Mouse (Mus musculus): ENCODE measurements around the gene Ube2g2. TPM values are rescaled to one million over a fixed set of nuclear protein-coding genes. Genes with fewer than 3 reads are reported as not detected.

The Ube2g2 gene
- polyA plus RNA-seq, 1 experiment from 2014 or later = 51.4 TPM

DNA sequence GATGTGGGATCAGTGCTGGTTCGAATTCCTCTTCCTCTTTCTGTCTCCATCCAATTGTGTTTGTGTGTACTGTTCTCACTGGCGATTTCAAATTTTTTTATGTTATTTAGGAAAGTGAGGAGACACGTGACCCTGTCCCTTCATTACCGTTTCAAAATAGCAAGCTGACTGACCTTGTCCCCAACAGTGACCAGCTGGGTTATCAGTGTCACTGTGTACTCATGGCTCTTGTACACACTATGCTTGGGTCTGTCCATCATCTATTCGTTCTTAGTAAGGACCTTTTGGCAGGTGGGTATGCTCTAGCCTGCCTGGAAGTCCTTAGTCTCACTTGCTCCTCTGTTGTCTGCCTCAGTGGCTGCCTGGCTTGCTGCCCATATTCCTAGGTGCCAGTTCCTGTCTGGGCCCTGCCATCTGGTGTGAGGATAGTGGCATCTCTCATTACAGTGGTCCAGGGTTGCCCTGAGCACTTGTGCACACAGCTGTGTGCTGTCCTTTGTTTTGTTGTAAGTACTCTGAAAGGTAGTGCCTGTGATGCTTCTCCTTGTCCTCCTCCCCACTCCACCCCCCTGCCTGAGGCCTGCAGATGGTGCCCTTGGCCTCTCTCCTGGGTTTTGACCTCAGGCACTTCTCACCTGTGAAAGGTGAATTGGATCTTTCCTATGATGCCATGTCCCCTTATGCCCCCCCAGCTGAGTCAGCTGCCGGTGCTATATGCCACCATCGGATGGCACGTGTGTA lies 11.7 kb upstream of the Ube2g2 start:
- no peak overlapping the region for H3K27ac ChIP-seq
- H3K9me3 ChIP-seq (replicated peaks; ENCODE audit: low read length) = no peaks in the 10 kb centered on the region
- peaks cover 10% of the 10 kb centered on the region; the same call in 1 of the 2 replicates for H3K4me1 ChIP-seq (replicated peaks; ENCODE audit: insufficient read depth, low read length)
- 91% methylated on average over 8 of the region's 8 CpGs for WGBS
- H3K9ac ChIP-seq (ENCODE audit: low read depth, low read length) = no peak overlapping the region
- no peak for DNase-seq (ENCODE audit: low spot score)
- H3K27me3 ChIP-seq (ENCODE audit: insufficient read depth, low read length) = no peaks in the 10 kb centered on the region
- no peak for ATAC-seq (replicated peaks; ENCODE audit: low FRiP score, low read depth)
- no peak for TF ChIP-seq CTCF (IDR thresholded peaks at IDR 0.05; ENCODE audit: low read depth)
- H3K4me3 ChIP-seq (replicated peaks; ENCODE audit: low read depth, low read length) = no peak overlapping the region
- no peak overlapping the region for H3K4me2 ChIP-seq (ENCODE audit: low read length)
- peaks cover 28% of the 10 kb centered on the region; the same call in 1 of the 2 replicates for H3K36me3 ChIP-seq (ENCODE audit: insufficient read depth, low read length)

DNA sequence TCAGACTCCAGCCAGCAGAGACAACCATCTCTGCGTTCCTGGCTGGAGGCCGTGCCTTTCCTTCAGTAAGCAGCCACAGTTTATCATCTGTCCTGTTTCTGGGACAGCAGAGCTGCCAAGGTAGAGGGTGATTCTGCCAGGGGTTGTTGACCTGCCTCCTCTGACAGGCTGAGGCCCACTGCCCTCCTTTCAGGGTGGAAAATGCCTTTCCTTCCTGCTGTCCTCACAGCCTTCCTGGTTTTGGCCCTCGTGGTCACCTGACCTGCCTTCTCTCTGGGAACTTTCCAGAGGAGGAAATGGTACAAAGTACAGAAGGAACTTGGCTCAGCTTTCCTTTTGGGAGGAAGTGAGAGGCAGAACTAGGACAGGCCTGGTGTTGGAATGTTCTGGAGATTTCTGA lies 8.7 kb upstream of the Ube2g2 start:
- Histone ChIP-seq H3K4me3 (replicated peaks; ENCODE audit: low read depth, low read length) (no peak overlapping the region), H3K9ac (ENCODE audit: low read depth, low read length) (no peak overlapping the region), H3K9me3 (replicated peaks; ENCODE audit: low read length) (no peaks in the 10 kb centered on the region), H3K4me2 (ENCODE audit: low read length) (no peak overlapping the region), H3K27ac (peak overlapping the region; percentile 71), H3K4me1 (replicated peaks; ENCODE audit: insufficient read depth, low read length) (no peaks in the 10 kb centered on the region), H3K36me3 (ENCODE audit: insufficient read depth, low read length) (peaks cover 52% of the 10 kb centered on the region), H3K27me3 (ENCODE audit: insufficient read depth, low read length) (no peaks in the 10 kb centered on the region)
- DNase-seq (ENCODE audit: low spot score) (peak; percentile 79), ATAC-seq (replicated peaks; ENCODE audit: low FRiP score, low read depth) (peak; percentile 49; the same call in 1 of the 2 replicates)
- no peak for TF ChIP-seq CTCF (IDR thresholded peaks at IDR 0.05; ENCODE audit: low read depth)
- 66% methylated on average over 3 of the region's 3 CpGs for WGBS

DNA sequence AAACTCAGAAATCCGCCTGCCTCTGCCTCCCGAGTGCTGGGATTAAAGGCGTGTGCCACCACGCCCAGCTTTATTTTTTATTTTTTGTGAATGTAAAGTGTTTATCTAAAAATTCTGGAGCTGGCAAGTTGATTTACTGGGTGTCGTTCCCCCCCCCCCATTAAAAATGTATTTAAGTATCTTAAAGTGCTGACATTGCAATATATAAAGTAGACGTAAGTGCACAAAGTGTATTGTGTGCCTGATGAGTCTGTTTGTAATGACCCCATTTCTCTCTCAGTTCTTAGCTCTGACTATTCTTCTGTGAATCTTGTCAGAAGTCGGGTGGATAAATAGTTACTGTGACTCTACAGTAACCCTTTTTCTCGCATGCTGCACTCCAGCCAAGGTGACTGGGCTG lies 6.4 kb upstream of the Ube2g2 start:
- no peak for DNase-seq (ENCODE audit: low spot score)
- no peak for ATAC-seq (replicated peaks; ENCODE audit: low FRiP score, low read depth)
- WGBS = 92% methylated on average over 8 of the region's 8 CpGs
- H3K4me2 ChIP-seq (ENCODE audit: low read length) = no peak overlapping the region
- TF ChIP-seq CTCF (IDR thresholded peaks at IDR 0.05; ENCODE audit: low read depth) = no peak
- H3K36me3 ChIP-seq (ENCODE audit: insufficient read depth, low read length) = peaks cover 45% of the 10 kb centered on the region
- no peak overlapping the region for H3K9ac ChIP-seq (ENCODE audit: low read depth, low read length)
- H3K27ac ChIP-seq = no peak overlapping the region
- H3K27me3 ChIP-seq (ENCODE audit: insufficient read depth, low read length) = no peaks in the 10 kb centered on the region
- H3K9me3 ChIP-seq (replicated peaks; ENCODE audit: low read length) = no peaks in the 10 kb centered on the region
- H3K4me3 ChIP-seq (replicated peaks; ENCODE audit: low read depth, low read length) = no peak overlapping the region
- H3K4me1 ChIP-seq (replicated peaks; ENCODE audit: insufficient read depth, low read length) = no peaks in the 10 kb centered on the region

DNA sequence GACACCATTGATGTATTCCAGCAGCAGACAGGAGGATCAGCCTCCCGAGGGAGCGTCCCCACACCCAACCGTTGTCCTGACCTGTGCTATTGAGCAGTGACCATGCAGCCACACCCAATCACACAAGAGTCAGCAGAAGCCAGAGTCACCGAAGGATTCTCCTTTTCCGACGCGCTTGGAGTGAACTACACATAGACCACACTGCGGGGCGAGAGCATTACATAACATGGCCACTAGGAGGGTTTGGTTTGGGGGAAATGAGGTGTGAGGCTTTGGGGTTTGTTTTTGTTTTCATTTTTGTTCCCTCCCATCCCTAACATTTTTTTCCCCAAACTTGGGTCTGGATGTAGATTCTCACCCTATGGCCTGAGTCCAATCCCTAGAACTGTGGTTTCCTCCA lies 5.9 kb upstream of the Ube2g2 start:
- no peak for DNase-seq (ENCODE audit: low spot score)
- Histone ChIP-seq H3K27ac (no peak overlapping the region), H3K27me3 (ENCODE audit: insufficient read depth, low read length) (no peaks in the 10 kb centered on the region), H3K4me1 (replicated peaks; ENCODE audit: insufficient read depth, low read length) (no peaks in the 10 kb centered on the region), H3K4me2 (ENCODE audit: low read length) (no peak overlapping the region), H3K9ac (ENCODE audit: low read depth, low read length) (no peak overlapping the region), H3K9me3 (replicated peaks; ENCODE audit: low read length) (no peaks in the 10 kb centered on the region), H3K4me3 (replicated peaks; ENCODE audit: low read depth, low read length) (no peak overlapping the region), H3K36me3 (ENCODE audit: insufficient read depth, low read length) (peaks cover 40% of the 10 kb centered on the region)
- no peak for ATAC-seq (replicated peaks; ENCODE audit: low FRiP score, low read depth)
- 94% methylated on average over 9 of the region's 9 CpGs for WGBS
- peak; percentile 22; the same call in 1 of the 2 replicates for TF ChIP-seq CTCF (IDR thresholded peaks at IDR 0.05; ENCODE audit: low read depth)

DNA sequence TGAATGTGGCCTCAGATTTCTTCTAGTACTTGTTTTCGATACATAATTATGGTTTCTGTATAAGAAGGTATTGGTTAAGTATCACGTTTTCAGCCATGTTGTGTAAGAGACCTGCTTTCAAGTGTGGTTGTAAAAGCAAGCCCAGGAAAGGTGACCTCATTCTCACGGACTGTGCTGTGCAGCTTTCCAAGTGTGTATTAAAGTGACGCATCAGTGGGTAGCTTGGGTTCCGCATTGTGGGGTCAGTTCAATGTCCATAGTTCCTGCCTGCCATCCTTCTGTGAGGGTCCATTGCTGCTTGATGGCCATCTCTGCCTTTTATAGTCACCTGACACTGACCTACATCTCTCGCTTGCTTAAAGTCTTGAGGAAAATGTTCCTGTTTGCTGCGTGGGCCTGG lies 5.1 kb upstream of the Ube2g2 start:
- DNase-seq (ENCODE audit: low spot score) (no peak), ATAC-seq (replicated peaks; ENCODE audit: low FRiP score, low read depth) (peak; percentile 45; the same call in 1 of the 2 replicates)
- Histone ChIP-seq H3K9ac (ENCODE audit: low read depth, low read length) (no peak overlapping the region), H3K9me3 (replicated peaks; ENCODE audit: low read length) (no peaks in the 10 kb centered on the region), H3K27ac (no peak overlapping the region), H3K36me3 (ENCODE audit: insufficient read depth, low read length) (peaks cover 36% of the 10 kb centered on the region), H3K4me1 (replicated peaks; ENCODE audit: insufficient read depth, low read length) (no peaks in the 10 kb centered on the region), H3K27me3 (ENCODE audit: insufficient read depth, low read length) (no peaks in the 10 kb centered on the region), H3K4me2 (ENCODE audit: low read length) (no peak overlapping the region), H3K4me3 (replicated peaks; ENCODE audit: low read depth, low read length) (no peak overlapping the region)
- TF ChIP-seq CTCF (IDR thresholded peaks at IDR 0.05; ENCODE audit: low read depth) = no peak
- WGBS = 89% methylated on average over 7 of the region's 7 CpGs

DNA sequence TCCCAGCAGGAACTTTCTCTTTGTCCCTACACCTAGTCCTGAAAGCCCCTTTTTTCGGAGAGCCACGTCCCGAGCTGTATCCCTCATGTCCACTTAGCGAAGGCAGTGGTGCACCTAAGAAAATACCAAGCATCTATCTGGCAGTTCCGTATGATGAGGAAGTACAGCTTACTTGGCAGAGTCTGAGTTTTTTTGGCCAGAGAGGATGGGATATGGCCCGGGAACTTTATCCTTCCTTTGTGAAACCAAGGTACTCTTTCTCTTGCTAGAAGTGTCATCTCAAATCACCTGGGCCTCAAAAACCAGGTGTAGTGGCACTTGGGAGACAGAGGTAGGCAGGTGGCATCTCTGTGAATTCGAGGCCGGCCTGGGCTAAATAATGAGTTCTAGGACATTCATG lies 529 bp upstream of the Ube2g2 start:
- Histone ChIP-seq H3K9me3 (replicated peaks; ENCODE audit: low read length) (no peaks in the 10 kb centered on the region), H3K27me3 (ENCODE audit: insufficient read depth, low read length) (no peaks in the 10 kb centered on the region), H3K4me1 (replicated peaks; ENCODE audit: insufficient read depth, low read length) (peaks cover 5% of the 10 kb centered on the region; the same call in 1 of the 2 replicates), H3K4me3 (replicated peaks; ENCODE audit: low read depth, low read length) (peak overlapping the region; percentile 87), H3K27ac (peak overlapping the region; percentile 92), H3K4me2 (ENCODE audit: low read length) (peak overlapping the region; percentile 58), H3K36me3 (ENCODE audit: insufficient read depth, low read length) (peaks cover 18% of the 10 kb centered on the region; the same call in 1 of the 2 replicates), H3K9ac (ENCODE audit: low read depth, low read length) (peak overlapping the region; percentile 96)
- WGBS = 72% methylated on average over 8 of the region's 8 CpGs
- no peak for ATAC-seq (replicated peaks; ENCODE audit: low FRiP score, low read depth)
- TF ChIP-seq CTCF (IDR thresholded peaks at IDR 0.05; ENCODE audit: low read depth) = no peak
- no peak for DNase-seq (ENCODE audit: low spot score)
